Mouse (Mus musculus) forebrain, embryonic 15.5 days (tissue): ENCODE data around the gene Anxa1. TPM values are rescaled to one million over a fixed set of nuclear protein-coding genes. Genes with fewer than 3 reads are reported as not detected.

Experiments
- ATAC-seq: fragments of 200-750 bp; cut with Nextera tagmentation; replicated peaks from 2 replicates; pipeline ENCODE4 v1.8.0; 2017; ENCODE audit warnings: mild to moderate bottlenecking, moderate TSS enrichment, moderate library complexity
- H3K27ac ChIP-seq: fragments of 300-500 bp; sonication (generic); replicated peaks from 2 replicates; pipeline ENCODE4 v1.5.1; 2015; ENCODE audit warnings: mild to moderate bottlenecking, inconsistent platforms
- H3K27me3 ChIP-seq: fragments of 300-500 bp; sonication (generic); 2 replicates; pipeline ENCODE4 v1.6.1; 2015; ENCODE audit warnings: inconsistent platforms
- H3K36me3 ChIP-seq: fragments of 300-500 bp; sonication (generic); 2 replicates; pipeline ENCODE4 v1.6.1; 2015; ENCODE audit warnings: mild to moderate bottlenecking, inconsistent platforms
- H3K4me1 ChIP-seq: fragments of 300-500 bp; sonication (generic); 2 replicates; pipeline ENCODE4 v1.6.1; 2015; ENCODE audit warnings: inconsistent platforms
- H3K4me2 ChIP-seq: fragments of 300-500 bp; sonication (generic); replicated peaks from 2 replicates; pipeline ENCODE4 v1.6.1; 2015; ENCODE audit warnings: mild to moderate bottlenecking, inconsistent platforms
- H3K4me3 ChIP-seq: fragments of 300-500 bp; sonication (generic); 2 replicates; pipeline ENCODE4 v1.5.1; 2015; ENCODE audit warnings: mild to moderate bottlenecking, inconsistent platforms
- H3K9ac ChIP-seq: fragments of 300-500 bp; sonication (generic); replicated peaks from 2 replicates; pipeline ENCODE4 v1.6.1; 2015; ENCODE audit warnings: mild to moderate bottlenecking, inconsistent platforms
- H3K9me3 ChIP-seq: fragments of 300-500 bp; sonication (generic); 2 replicates; pipeline ENCODE4 v1.6.1; 2016; ENCODE audit warnings: inconsistent platforms
- WGBS: fragments of 180-500 bp; shearing (Covaris S2); methylation state at CpG from one replicate; pipeline ENCODE4 v1.1.7; 2015; ENCODE audit warnings: mixed read lengths; 5-methylcytosine and 5-hydroxymethylcytosine counted together
- polyA plus RNA-seq: library from polyadenylated mRNA; unstranded; fragments of >200 nt; fragmentation: Nextera tagmentation; extraction: Ambion mirVana; gene quantifications from 2 replicates; pipeline ENCODE4 v1.2.1, GENCODE M21; 2015

Anxa1 gene
- polyA plus RNA-seq = 4.1 and 4.4 TPM in 2 replicates

GRCm38 (mm10) chr19:20390455-20390994 is at the start of gene Anxa1:
TSS of gene Anxa1 (minus strand) at chr19:20390944.
- Histone ChIP-seq H3K9ac (no peak within 1 kb of the TSS), H3K27me3 (no peaks in the 10 kb centered on the region), H3K9me3 (no peaks in the 10 kb centered on the region), H3K4me1 (peaks cover 7% of the 10 kb centered on the region), H3K27ac (no peak within 1 kb of the TSS), H3K36me3 (no peaks in the 10 kb centered on the region), H3K4me2 (no peak within 1 kb of the TSS), H3K4me3 (no peak within 1 kb of the TSS)
- WGBS = 75% methylated on average over 5 of the region's 5 CpGs
- ATAC-seq = no peak

- no peak overlapping the region for H3K4me2 ChIP-seq
- no peaks in the 10 kb centered on the region for H3K4me1 ChIP-seq
- no peak overlapping the region for H3K4me3 ChIP-seq
- no peak overlapping the region for H3K27ac ChIP-seq
- no peaks in the 10 kb centered on the region for H3K36me3 ChIP-seq
- no peak overlapping the region for H3K9ac ChIP-seq
- no peaks in the 10 kb centered on the region for H3K9me3 ChIP-seq
- ATAC-seq = no peak
- H3K27me3 ChIP-seq = no peaks in the 10 kb centered on the region
- WGBS = 62% methylated on average over 5 of the region's 5 CpGs
Observed at GRCm38 (mm10) chr19:20437043-20437442, 46.3 kb upstream of the Anxa1 start.

- no peak; the same call in 1 of the 2 replicates for ATAC-seq
- no peaks in the 10 kb centered on the region for H3K36me3 ChIP-seq
Observed at GRCm38 (mm10) chr19:20434541-20434940, 43.8 kb upstream of the Anxa1 start.

GRCm38 (mm10) chr19:20433966-20434365 is 43.2 kb upstream of the Anxa1 start:
- 86% methylated on average over 5 of the region's 5 CpGs for WGBS
- H3K9ac ChIP-seq = no peak overlapping the region
- no peaks in the 10 kb centered on the region for H3K4me1 ChIP-seq
- H3K9me3 ChIP-seq = no peaks in the 10 kb centered on the region
- no peak overlapping the region for H3K27ac ChIP-seq
- no peak for ATAC-seq
- H3K36me3 ChIP-seq = no peaks in the 10 kb centered on the region
- H3K4me2 ChIP-seq = no peak overlapping the region
- no peaks in the 10 kb centered on the region for H3K27me3 ChIP-seq
- no peak overlapping the region for H3K4me3 ChIP-seq

More at GRCm38 (mm10) chr19:20434541-20434940, 43.8 kb upstream of the Anxa1 start:
- WGBS = 12% methylated on average over 3 of the region's 3 CpGs
- H3K9ac ChIP-seq = no peak overlapping the region
- H3K27ac ChIP-seq = no peak overlapping the region
- H3K27me3 ChIP-seq = no peaks in the 10 kb centered on the region
- no peaks in the 10 kb centered on the region for H3K4me1 ChIP-seq
- no peak overlapping the region for H3K4me3 ChIP-seq
- no peak overlapping the region for H3K4me2 ChIP-seq
- no peaks in the 10 kb centered on the region for H3K9me3 ChIP-seq

- 57% methylated on average over 12 of the region's 12 CpGs for WGBS
- Histone ChIP-seq H3K4me3 (no peak overlapping the region), H3K36me3 (no peaks in the 10 kb centered on the region), H3K27me3 (no peaks in the 10 kb centered on the region), H3K4me1 (no peaks in the 10 kb centered on the region), H3K9ac (no peak overlapping the region), H3K9me3 (no peaks in the 10 kb centered on the region), H3K27ac (no peak overlapping the region), H3K4me2 (no peak overlapping the region)
- no peak for ATAC-seq
Observed at GRCm38 (mm10) chr19:20426443-20427161, 35.9 kb upstream of the Anxa1 start.

- Histone ChIP-seq H3K27me3 (no peaks in the 10 kb centered on the region), H3K4me3 (no peak overlapping the region), H3K9me3 (no peaks in the 10 kb centered on the region), H3K9ac (no peak overlapping the region), H3K4me1 (no peaks in the 10 kb centered on the region), H3K4me2 (no peak overlapping the region), H3K27ac (no peak overlapping the region), H3K36me3 (no peaks in the 10 kb centered on the region)
- ATAC-seq = no peak
- WGBS = 83% methylated on average over 3 of the region's 3 CpGs
Observed at GRCm38 (mm10) chr19:20411276-20411675, 20.5 kb upstream of the Anxa1 start.

- Histone ChIP-seq H3K36me3 (no peaks in the 10 kb centered on the region), H3K4me1 (0 out of 2 replicates have a peak, but pooled peaks cover 4% of the 10 kb centered on the region), H3K27me3 (no peaks in the 10 kb centered on the region), H3K4me3 (no peak overlapping the region), H3K27ac (no peak overlapping the region), H3K4me2 (no peak overlapping the region), H3K9me3 (no peaks in the 10 kb centered on the region), H3K9ac (no peak overlapping the region)
- no peak for ATAC-seq
- WGBS = 81% methylated on average over 9 of the region's 9 CpGs
Observed at GRCm38 (mm10) chr19:20409541-20410528, 19.1 kb upstream of the Anxa1 start.

- 0 out of 2 replicates have a peak, but pooled peaks cover 4% of the 10 kb centered on the region for H3K4me1 ChIP-seq
- H3K27me3 ChIP-seq = no peaks in the 10 kb centered on the region
- no peak overlapping the region for H3K9ac ChIP-seq
- H3K9me3 ChIP-seq = no peaks in the 10 kb centered on the region
- no peak overlapping the region for H3K27ac ChIP-seq
- no peak overlapping the region for H3K4me2 ChIP-seq
- H3K36me3 ChIP-seq = no peaks in the 10 kb centered on the region
- no peak for ATAC-seq
- 67% methylated on average over 3 of the region's 3 CpGs for WGBS
- no peak overlapping the region for H3K4me3 ChIP-seq
Observed at GRCm38 (mm10) chr19:20406475-20406874, 15.7 kb upstream of the Anxa1 start.

- 58% methylated on average over 4 of the region's 4 CpGs for WGBS
- Histone ChIP-seq H3K4me2 (no peak overlapping the region), H3K4me1 (0 out of 2 replicates have a peak, but pooled peaks cover 4% of the 10 kb centered on the region), H3K27me3 (no peaks in the 10 kb centered on the region), H3K4me3 (no peak overlapping the region), H3K9me3 (no peaks in the 10 kb centered on the region), H3K36me3 (no peaks in the 10 kb centered on the region), H3K9ac (no peak overlapping the region), H3K27ac (no peak overlapping the region)
- ATAC-seq = no peak
Observed at GRCm38 (mm10) chr19:20405015-20405414, 14.3 kb upstream of the Anxa1 start.

GRCm38 (mm10) chr19:20403740-20404139 is 13.0 kb upstream of the Anxa1 start:
- Histone ChIP-seq H3K4me3 (no peak overlapping the region), H3K9me3 (no peaks in the 10 kb centered on the region), H3K27me3 (no peaks in the 10 kb centered on the region), H3K4me2 (no peak overlapping the region), H3K27ac (no peak overlapping the region), H3K4me1 (0 out of 2 replicates have a peak, but pooled peaks cover 4% of the 10 kb centered on the region), H3K9ac (no peak overlapping the region), H3K36me3 (no peaks in the 10 kb centered on the region)
- ATAC-seq = no peak
- WGBS = 85% methylated on average over 3 of the region's 3 CpGs

- no peaks in the 10 kb centered on the region for H3K9me3 ChIP-seq
- WGBS = 98% methylated on average over 1 of the region's 1 CpGs
- H3K9ac ChIP-seq = no peak overlapping the region
Observed at GRCm38 (mm10) chr19:20403219-20403618, 12.5 kb upstream of the Anxa1 start.

More at GRCm38 (mm10) chr19:20403219-20403618, 12.5 kb upstream of the Anxa1 start:
- no peak for ATAC-seq
- Histone ChIP-seq H3K4me1 (0 out of 2 replicates have a peak, but pooled peaks cover 4% of the 10 kb centered on the region), H3K4me3 (no peak overlapping the region), H3K36me3 (no peaks in the 10 kb centered on the region), H3K4me2 (no peak overlapping the region), H3K27ac (no peak overlapping the region), H3K27me3 (no peaks in the 10 kb centered on the region)
